Mouse (Mus musculus) embryonic stem cell, embryonic (primary cell): Measurements from ENCODE around the gene Snx9.

Experiments used
- CTCF ChIA-PET, 4 experiments: fragments of 300-600 bp in 2 of 4; fragments of 350-600 bp in 2 of 4; sonication (Branson Sonifier 250); formaldehyde crosslinking; loops; one replicate each; lab custom pipeline; 2022; ENCODE audit warnings: inconsistent platforms in 2 of 4; lab: Charles Lee
- POLR2A ChIA-PET, 4 experiments: fragments of 300-600 bp in 2 of 4; fragments of 350-600 bp in 2 of 4; sonication (Branson Sonifier 250); formaldehyde crosslinking; loops; one replicate each; lab custom pipeline; 2022; ENCODE audit warnings: antibody characterized with exemption in 4 of 4, inconsistent platforms in 1 of 4; lab: Charles Lee

Snx9 gene

DNA sequence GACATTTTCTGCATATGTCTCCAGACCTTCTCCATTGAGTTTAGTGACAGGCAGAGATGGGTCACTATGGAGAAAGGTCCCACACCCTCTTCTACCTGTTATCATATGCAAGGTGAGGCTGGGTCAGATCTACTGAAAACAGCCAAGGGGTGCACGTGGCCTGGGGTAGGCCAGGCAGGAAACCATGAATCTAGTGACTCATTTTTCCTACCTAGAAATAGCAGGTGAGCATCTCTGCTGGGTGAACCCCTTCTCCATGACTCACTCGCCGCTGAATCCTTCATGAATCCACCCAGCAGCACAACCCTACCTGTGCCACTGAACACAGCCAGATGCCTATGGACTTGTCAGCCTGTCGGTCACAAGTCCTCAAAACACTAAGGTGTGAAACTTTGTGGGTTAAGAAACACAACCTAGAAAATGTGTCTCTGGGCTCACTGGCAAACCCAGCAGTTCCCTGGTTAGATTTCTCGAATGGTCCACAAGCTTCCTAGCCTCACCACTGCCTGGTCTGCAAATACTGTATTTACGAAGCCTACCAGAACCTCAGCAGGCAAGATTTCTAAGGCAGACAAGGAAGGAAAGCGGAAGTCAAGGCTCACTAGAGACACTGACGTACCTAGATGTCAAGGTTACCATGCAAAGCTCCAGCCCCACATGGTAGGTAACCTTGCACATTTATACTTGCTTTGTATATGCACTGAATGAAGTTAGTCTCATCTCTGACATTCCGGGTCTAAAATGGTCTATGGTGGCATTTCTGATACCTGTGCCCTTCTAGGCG lies 37.7 kb upstream of the Snx9 start:
- ChIA-PET POLR2A (interaction anchor here in 1 of 4 experiments (0.8 kb wide), 1 partner anchor 13 kb away, joined by 3 read pairs; no protein-coding TSS in a partner anchor), CTCF (no interaction called here)

DNA sequence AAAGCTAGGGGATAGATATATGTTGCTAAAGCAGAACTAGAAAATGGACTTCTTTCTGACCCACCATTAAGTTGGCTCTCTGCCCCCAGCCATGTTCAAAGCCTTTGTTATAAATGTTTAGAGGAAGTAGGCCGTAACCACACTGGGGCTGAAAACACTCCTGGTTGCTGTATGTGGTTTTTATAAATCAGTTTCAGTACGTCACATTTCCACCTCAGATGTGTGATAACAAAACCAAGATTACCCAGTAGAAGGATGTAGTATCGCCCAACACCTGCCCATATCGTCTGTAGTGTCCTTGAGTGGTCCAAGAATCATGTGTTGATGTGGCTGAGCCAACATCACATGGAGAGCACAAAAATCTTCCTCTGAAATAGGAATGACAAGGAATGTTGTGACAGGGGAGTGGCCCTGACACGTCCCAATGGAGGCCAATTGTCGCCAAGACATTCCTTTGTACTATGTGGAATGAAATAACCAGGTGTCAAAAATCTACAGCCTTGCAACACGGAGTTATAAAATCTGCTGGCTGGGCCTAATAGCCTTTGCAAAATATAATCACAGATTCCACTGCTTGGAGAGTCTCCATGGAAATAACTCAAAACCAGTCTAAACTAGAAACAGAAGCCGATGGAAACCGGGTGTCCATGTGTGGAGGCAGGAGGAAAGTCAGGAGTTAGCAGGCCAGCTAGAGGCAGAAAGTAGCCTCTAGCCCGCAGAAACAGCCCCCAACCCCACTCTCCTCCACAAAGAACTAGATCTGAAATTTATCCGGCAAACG lies 36.6 kb upstream of the Snx9 start:
- ChIA-PET POLR2A (no interaction called here), CTCF (interaction anchor here in 2 of 4 experiments (0.9 to 1.4 kb wide), 2 partner anchors 8 to 9 kb away, joined by 3 to 4 read pairs; no protein-coding TSS in a partner anchor)

DNA sequence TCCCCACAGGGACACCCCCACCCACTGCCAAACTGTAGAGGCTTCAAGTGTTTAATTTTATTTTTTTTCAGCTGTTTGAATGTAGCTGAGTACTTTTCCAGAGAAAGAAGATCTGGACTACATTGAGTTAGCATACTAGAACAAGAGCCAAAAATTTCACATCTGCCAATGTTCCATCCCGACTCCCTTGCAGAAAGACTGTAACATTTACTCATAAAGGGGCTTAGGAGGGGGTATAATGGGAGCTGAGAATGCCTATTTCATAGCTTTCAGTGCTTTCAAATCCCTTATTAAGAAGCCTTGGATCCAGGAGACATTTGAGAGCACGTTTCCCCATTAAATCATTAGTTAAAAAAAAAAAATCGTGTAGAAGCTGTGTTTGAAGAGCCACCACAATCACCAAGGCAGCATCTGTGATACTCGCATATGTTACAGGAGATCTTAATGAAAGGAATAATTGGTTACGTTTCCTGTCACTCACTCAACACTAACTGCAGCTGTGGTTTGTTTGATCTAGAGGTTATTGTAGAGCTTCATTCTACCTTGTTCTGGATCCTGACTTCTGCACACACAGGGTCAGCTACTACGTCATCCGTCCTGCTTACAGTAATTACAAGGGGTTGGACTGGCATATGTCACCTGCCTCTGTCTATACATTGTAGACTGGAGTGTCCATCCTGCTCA lies 35.8 kb upstream of the Snx9 start:
- CTCF ChIA-PET, result interaction anchor here in 3 of 4 experiments (0.6 to 1.4 kb wide), 3 partner anchors 9 to 365 kb away, joined by 3 to 4 read pairs (median 4); no protein-coding TSS in a partner anchor
- POLR2A ChIA-PET, result interaction anchor here in 1 of 4 experiments (1.0 kb wide), 1 partner anchor 168 kb away, joined by 5 read pairs; no protein-coding TSS in a partner anchor

DNA sequence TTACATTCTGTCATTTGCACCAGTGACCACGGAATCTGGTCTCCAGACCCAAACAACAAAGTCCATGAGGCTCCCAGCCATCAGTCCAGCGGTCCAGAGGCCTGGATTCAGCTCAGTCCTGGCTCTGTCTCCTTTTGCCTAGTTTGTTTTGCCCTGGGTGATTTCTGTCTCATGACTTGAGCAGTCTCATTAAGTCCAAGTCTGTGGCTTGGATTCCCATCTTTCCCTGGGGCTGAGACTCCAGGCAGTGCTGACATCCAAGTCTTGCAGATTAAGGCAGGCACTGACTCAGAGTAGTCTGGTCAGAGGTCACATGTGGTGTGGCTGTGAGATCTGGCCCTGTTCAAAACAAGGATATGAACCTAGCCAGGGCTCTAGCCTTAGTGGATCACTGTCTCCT lies 35.2 kb upstream of the Snx9 start:
- CTCF ChIA-PET, result interaction anchor here in 3 of 4 experiments (0.6 to 1.4 kb wide), 3 partner anchors 10 to 365 kb away, joined by 3 to 4 read pairs (median 3); no protein-coding TSS in a partner anchor
- POLR2A ChIA-PET, result interaction anchor here in 1 of 4 experiments (1.0 kb wide), 1 partner anchor 167 kb away, joined by 5 read pairs; no protein-coding TSS in a partner anchor

DNA sequence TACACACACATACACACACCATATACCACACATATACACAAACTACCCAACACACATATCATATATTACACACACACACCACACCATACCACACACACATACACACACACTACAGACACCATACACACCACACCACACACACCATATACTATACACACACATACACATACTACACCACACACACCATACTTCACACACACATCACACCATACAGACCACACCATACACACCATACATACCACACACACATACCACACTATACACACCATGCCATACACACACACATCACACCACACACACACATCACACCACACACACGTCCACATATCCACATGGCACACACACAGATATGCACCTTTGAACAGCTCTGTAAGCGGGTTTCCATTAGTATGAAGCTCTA lies 34.3 kb upstream of the Snx9 start:
- POLR2A ChIA-PET, result interaction anchor here in 1 of 4 experiments (0.6 kb wide), 1 partner anchor 89 kb away, joined by 4 read pairs; no protein-coding TSS in a partner anchor
- CTCF ChIA-PET, result no interaction called here

DNA sequence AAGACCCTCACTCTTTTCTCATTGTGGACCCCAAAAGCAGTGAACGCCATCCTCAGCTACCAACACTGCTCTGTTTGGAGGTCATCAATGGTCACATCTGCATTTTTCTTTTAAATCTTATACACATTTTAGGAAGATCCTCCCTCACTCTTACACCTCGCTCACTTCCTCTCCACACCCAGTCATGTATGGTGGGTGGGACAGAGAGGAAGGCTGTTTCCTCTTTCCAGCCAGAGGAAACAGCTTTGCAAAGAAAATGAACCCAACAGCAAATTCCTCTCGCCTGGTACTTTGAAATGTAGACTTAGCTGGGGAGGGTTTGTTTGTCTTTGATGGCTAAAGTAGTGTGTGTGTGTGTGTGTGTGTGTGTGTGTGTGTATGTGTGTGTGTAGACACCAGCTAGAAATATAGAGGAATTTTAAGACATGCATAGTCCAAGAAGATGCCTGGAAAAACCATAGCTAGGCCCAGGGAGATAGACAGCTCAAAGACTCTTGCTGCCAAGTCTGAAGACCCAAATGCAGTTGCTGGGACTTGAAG lies 33.2 kb upstream of the Snx9 start:
- ChIA-PET POLR2A (interaction anchor here in 1 of 4 experiments (0.5 kb wide), 1 partner anchor 319 kb away, joined by 3 read pairs; no protein-coding TSS in a partner anchor), CTCF (interaction anchor here in 3 of 4 experiments (0.6 to 1.4 kb wide), 6 partner anchors 12 to 118 kb away, joined by 3 to 8 read pairs (median 4); no protein-coding TSS in a partner anchor)

DNA sequence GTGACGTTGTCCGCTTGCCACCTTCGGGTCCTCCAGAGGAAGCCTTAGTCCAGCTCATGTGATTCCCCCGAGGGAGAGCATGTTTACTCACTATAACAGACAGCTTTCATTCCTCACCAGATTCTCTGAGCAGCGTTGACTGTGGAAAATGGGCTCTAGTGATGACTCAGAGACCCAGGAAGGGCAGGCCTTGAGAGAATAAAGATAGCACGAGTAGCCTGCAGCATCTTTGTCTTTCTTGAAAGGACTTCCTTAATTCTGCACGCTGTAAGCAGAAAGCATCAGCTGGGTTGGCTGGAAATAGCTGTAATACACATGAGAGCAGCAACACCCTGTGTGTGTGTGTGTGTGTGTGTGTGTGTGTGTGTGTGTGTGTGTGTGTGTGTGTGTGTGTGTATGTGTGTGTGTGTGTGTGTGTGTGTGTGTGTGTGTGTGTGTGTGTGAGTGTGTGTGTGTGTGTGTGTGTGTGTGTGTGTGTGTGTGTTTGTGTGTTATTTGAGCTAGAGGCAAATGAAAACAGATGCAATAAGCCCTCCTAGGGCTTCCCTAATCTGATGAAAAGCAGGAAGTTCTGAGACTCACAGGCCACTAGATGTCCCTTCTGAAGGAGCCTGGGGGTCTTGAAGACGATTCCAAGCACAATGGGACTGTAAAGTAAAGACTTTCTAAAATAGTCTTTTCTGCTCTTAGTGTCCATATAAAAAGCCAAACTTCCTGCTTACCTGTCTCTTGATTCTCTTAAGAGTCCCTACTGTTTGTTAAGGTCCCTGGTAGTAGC lies 27.1 kb upstream of the Snx9 start:
- POLR2A ChIA-PET, result interaction anchor here in 2 of 4 experiments (1.0 kb wide), 2 partner anchors 17 to 25 kb away, joined by 3 read pairs; no protein-coding TSS in a partner anchor
- CTCF ChIA-PET, result interaction anchor here in 1 of 4 experiments (0.9 to 1.7 kb wide), 2 partner anchors 14 to 76 kb away, joined by 3 to 4 read pairs; no protein-coding TSS in a partner anchor

DNA sequence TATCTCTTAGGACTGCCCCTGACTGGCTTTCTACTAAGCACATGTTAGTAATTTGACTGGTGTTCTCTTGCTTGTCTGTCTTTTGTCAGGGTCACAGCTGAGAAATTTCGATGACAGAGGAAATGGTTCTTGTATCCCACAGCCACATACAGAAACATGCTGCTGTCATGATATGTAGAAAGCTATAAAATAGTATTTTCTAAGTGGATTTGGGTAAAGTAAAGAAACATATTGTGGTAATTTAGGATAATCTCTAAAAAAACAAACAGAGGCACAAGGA lies 26.5 kb upstream of the Snx9 start:
- ChIA-PET CTCF (interaction anchor here in 1 of 4 experiments (1.7 kb wide), 1 partner anchor 14 kb away, joined by 4 read pairs; no protein-coding TSS in a partner anchor), POLR2A (interaction anchor here in 1 of 4 experiments (1.0 kb wide), 1 partner anchor 24 kb away, joined by 3 read pairs; no protein-coding TSS in a partner anchor)

DNA sequence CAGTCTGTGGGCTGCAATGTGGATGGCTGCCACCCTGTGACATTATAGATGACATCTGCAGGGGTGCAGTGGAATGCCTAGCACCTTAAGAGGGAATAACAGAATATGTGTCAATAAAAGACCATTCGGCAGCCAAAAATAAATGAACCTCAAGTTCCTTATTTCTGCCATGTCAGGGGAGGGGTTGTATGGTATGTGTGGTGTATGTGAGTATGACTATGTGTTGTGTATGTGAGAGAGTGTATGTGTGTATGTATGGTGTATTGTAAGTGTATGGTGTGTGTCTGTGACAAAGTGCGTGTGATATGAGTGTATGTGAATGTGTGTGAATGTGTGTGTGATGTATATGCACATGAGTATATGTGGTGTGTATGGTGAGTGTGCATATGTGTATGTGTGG lies 23.3 kb upstream of the Snx9 start:
- CTCF ChIA-PET, result no interaction called here
- POLR2A ChIA-PET, result no interaction called here

DNA sequence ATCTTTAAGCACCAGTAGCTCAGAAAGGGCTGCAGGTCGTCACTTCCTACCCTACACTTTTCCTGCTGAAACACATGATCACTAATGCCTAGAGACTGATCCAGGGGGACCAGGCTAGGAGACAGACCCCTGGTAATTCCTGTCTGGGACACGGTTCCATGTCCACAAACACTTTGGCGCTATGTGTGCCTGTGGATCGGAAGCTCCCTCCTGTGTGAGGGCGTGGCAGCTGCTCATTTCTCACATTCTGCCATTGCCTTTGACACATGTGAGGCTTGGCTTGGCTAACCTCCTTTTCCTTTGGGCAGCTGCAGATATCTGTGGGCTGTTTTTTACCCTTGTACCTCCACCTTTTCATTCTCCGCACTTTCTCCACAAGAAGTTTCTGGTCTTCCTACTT lies 22.0 kb upstream of the Snx9 start:
- ChIA-PET POLR2A (interaction anchor here in 2 of 4 experiments (1.3 to 1.5 kb wide), 2 partner anchors 11 to 29 kb away, joined by 4 read pairs; no protein-coding TSS in a partner anchor), CTCF (no interaction called here)

DNA sequence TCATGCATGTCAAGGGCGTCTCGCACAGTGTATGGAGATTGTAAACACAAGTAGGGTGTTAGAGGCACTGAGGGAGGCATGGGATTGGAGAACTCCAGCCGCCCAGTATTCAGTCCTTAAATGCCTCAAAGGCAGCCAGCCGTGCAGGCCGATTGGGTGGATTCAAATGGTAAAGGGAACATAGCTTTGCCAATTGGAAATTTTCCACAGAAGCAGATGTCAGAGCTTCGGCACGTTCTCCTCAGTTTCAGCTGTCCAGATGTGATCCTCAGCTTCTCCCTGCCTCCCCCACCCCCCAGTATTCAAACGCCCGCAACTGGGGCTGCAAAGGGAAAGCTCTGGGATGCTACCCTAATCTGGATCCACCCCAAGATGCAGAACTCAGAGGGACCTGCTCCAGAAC lies 21.3 kb upstream of the Snx9 start:
- ChIA-PET POLR2A (interaction anchor here in 3 of 4 experiments (0.7 to 1.5 kb wide), 6 partner anchors 10 to 70 kb away, joined by 3 to 4 read pairs (median 4); no protein-coding TSS in a partner anchor), CTCF (interaction anchor here in 1 of 4 experiments (0.5 kb wide), 1 partner anchor 940 kb away, joined by 3 read pairs; no protein-coding TSS in a partner anchor)

DNA sequence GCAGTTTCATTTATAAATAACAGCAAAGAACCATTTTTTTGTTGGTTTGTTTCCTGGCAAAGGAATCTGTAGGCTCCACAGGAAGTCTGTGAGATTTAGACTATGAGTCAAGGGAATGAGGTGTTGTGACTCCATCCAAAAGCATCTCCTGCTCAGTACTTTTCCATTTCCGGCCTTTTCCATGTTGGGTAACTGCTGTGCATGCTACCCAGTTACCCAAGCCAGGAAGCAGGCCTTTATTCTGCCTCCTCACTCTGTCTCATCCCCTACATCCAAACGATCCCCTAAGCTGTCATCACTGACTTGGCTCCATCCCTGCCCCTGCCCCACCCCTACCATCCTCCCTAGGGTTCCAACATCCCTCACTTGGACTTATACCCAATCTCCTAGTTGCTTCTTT lies 18.6 kb upstream of the Snx9 start:
- CTCF ChIA-PET, result no interaction called here

DNA sequence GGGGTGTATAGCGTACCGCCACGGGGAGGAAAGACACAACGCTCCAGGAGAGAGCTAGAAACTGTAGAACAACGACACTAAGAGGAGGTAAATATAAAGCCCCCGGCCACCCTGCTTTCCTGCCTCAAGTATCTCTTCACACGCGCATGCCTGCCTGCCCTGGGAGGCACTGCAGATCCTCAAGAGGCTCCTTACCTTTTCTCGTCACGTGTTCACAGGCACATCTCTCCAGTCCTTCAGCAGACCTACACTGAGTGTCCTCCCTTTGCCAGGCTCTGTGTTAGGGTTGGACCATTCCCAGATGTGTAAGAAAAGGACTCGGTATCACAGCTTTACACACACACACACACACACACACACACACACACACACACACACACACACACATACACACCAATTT lies 18.1 kb upstream of the Snx9 start:
- POLR2A ChIA-PET, result interaction anchor here in 1 of 4 experiments (1.0 to 1.5 kb wide), 3 partner anchors 10 to 26 kb away, joined by 3 read pairs; no protein-coding TSS in a partner anchor
- CTCF ChIA-PET, result no interaction called here

More for the DNA sequence above, 18.6 kb upstream of the Snx9 start:
- POLR2A ChIA-PET, result interaction anchor here in 1 of 4 experiments (1.0 to 1.5 kb wide), 3 partner anchors 10 to 26 kb away, joined by 3 read pairs; no protein-coding TSS in a partner anchor

DNA sequence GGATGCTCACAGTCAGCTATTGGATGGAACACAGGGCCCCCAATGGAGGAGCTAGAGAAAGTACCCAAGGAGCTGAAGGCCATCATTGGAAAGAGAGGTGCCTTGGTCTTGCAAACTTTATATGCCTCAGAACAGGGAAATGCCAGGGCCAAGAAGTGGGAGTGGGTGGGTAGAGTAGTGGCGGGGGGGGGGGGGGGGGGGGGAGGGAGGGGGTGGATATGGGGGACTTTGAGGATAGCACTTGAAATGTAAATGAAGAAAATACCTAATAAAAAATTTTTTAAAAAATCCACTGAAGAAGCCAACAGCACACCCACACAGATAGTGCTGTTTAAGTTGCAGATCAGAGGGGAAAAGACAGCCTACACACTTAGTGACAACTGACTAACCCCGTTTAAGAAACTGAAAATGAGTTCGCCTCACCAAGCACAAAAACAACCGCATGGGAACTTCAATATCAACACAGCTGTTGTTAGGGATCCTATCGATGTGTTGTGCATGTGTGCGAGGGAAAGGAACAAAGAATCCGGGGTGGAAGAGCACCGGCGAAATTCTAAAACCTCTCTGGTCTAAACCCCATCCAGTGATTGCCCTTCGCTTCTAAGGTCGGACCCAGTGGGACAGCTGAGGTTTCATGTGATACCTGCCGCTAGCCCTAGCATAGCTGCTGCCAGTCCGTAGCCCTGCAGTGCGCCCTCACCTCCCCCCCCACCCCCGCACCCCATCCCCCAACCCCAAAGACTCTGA lies 13.1 kb upstream of the Snx9 start:
- POLR2A ChIA-PET, result interaction anchor here in 1 of 4 experiments (0.8 kb wide), 1 partner anchor 10 kb away, joined by 3 read pairs; no protein-coding TSS in a partner anchor
- CTCF ChIA-PET, result interaction anchor here in 1 of 4 experiments (0.6 kb wide), 2 partner anchors 150 to 428 kb away, joined by 4 to 5 read pairs; no protein-coding TSS in a partner anchor

DNA sequence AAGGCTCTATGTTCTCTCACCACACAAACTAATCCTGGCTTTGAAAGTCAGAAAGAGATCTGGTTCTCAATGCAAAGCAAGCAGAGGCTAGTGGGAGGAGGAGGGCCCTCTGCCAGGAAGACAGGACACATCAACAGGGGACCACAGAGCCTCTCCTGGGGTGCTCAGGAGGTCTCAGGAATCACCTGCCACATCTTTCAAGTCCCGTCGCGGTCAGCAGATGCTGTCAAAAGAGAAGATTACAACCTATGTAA lies 12.6 kb upstream of the Snx9 start:
- CTCF ChIA-PET, result interaction anchor here in 2 of 4 experiments (0.6 kb wide), 2 partner anchors 59 to 149 kb away, joined by 3 to 5 read pairs; no protein-coding TSS in a partner anchor
- POLR2A ChIA-PET, result interaction anchor here in 2 of 4 experiments (0.8 to 4.8 kb wide), 5 partner anchors 9 to 30 kb away, joined by 3 to 33 read pairs (median 11); partner anchors contain the start of gene Snx9 (in 1 of the 2)

DNA sequence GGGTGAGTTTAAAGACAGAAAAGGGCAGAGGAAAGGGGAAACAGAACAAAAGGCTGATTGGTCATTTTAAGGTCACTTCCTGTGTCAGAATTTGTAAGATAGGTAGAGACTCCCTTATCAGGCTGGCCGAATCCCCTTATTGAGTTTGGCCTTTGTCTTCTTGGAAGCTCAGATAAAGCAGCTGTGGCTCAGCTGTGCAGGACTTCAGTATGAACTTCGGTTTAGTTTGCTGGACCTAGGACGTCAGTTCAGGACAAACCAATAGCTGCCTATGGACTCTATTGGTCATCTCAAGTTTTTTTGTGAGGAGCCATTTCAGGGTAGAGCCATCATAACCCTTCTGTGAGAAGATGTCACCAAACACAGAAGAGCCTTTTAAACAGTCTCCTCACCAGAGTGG lies 12.2 kb upstream of the Snx9 start:
- ChIA-PET CTCF (interaction anchor here in 1 of 4 experiments (0.6 to 1.2 kb wide), 2 partner anchors 58 to 61 kb away, joined by 3 to 5 read pairs; no protein-coding TSS in a partner anchor), POLR2A (interaction anchor here in 2 of 4 experiments (0.8 to 4.8 kb wide), 8 partner anchors 9 to 29 kb away, joined by 3 to 33 read pairs (median 6); partner anchors contain the start of gene Snx9 (in 1 of the 2))
